Mouse (Mus musculus) CD4-positive naive resting alpha-beta T cell, adult 57 days (primary cell): Measurements from ENCODE around the gene Grsf1. TPM values are rescaled to one million over a fixed set of nuclear protein-coding genes. Genes with fewer than 3 reads are reported as not detected.

Source experiments
- total RNA-seq: library from RNA; stranded (reverse); gene quantifications from one replicate; pipeline ENCODE4 v1.2.4, GENCODE M21; 2023

Grsf1 gene
- total RNA-seq, result 41.4 TPM

DNA sequence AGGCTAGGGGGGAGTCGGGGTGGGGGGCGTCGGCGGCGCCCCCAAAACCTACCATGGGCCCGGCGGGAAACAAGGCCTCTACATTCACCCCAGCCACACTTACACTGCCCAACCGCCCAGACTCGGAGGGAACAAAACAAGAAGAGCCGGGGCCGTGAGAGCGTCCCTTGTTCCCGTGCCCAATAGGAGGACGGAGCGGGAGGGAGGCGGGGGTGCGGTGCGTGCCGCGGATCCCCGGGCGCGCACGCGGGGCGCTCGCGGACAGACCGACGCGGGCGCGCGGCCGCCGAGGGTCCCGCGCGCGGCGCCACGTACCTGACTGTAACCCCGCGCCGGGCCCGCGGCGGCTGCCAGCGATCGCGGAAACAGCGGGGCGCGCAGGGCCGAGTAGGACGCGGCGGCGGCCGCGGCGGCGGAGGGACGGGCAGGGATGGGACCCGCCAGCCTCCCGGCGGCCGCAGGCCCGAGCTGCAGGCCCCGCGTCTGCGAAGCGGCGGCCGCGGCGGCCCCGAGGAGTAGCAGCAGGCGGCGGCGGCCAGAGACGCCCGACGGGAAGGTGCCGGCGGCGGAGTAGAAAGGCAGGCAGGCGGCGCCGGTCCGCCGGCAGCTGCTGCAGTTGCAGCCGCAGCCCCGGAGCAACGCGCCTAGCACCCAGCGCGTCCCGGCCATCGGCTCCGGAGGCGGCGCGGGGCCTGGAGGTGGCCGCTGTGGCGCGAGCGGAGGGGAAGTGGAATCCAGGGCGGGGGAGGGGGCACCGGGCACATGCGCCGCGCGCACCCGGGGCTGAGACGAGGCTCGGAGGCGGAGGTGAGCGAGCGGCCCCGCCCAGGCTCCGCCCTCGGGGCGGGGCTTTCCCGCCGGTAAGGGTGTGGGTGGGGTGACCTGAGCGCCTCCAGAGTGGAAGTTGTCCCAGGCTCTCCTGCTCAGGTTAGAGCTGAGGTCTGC, at the start of gene Grsf1:
TSS of gene Grsf1 (minus strand) at position 729 of the 945 bp plus-strand sequence.

DNA sequence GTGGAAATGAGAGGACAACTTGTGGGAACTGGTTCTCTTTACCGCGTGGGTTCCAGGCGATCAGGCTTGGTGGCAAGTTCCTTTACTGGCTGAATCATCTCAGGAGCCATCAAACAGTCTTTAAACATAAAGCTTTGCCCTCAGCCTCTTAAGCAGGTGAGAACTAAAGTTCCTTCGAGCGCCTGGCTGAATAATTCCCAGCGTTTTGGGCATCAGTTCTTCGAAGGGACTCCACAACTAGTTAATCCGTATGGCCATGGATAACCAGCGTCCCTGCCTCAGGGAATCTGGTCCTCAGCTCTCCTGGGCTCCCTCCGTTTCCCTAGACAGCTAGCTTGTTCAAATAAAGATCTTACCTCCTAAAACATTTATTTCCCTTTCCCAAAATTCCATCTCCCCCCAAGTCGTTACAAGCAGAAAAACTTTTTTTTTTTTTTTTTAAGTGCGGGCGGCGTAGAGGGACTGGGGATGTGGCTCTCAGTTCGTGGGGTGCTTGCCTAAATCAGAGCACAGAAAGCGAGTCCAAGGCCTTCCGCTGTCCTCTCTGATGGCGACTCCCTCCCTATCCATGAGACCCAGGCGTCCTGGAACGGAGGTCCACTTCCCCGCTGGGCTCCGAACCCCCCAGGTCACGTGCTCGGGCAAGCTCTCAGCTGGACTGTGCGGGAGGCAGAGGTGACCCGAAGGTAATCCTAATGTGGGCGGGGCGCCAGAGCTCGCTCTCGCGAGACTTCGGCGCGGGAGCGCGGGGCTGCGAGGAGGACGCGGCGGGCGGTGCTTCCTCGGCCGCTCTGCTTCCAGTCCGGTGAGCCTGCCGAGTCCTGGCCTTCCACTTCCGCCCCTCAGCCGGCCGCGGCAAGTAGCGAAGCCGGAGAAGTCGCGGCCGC, 44.4 kb upstream of the Grsf1 start, which contains the start of gene Mob1b:
TSS of gene Mob1b (plus strand) at position 740 of the 887 bp plus-strand sequence.

Other genes with a start within 250 kb of the Grsf1 start
- not detected for gene Ambn, start 220.2 kb downstream of the Grsf1 start, total RNA-seq
- not detected for gene Enam, start 188.2 kb downstream of the Grsf1 start, total RNA-seq
- gene Jchain, start 148.3 kb downstream of the Grsf1 start, total RNA-seq, result 50.5 TPM
- 52.7 TPM for gene Utp3, start 121.7 kb downstream of the Grsf1 start, total RNA-seq
- 5.9 TPM for gene Rufy3, start 111.1 kb downstream of the Grsf1 start, total RNA-seq
- 23.4 TPM for gene Mob1b, start 44.7 kb upstream of the Grsf1 start, total RNA-seq
- 26.8 TPM for gene Dck, start 88.8 kb upstream of the Grsf1 start, total RNA-seq
- gene Slc4a4, start 210.6 kb upstream of the Grsf1 start, total RNA-seq, result 2.4 TPM